Mouse (Mus musculus): ENCODE data around the gene Lacc1. TPM values are rescaled to one million over a fixed set of nuclear protein-coding genes. Genes with fewer than 3 reads are reported as not detected.
"Not testable (repeated sequence)": the region's sequence is repeated elsewhere in the genome, so short reads cannot be mapped to it uniquely, and the experiment has no call there.

The Lacc1 gene
- polyA plus RNA-seq, 1 experiment from 2014 or later: 3.4 TPM

DNA sequence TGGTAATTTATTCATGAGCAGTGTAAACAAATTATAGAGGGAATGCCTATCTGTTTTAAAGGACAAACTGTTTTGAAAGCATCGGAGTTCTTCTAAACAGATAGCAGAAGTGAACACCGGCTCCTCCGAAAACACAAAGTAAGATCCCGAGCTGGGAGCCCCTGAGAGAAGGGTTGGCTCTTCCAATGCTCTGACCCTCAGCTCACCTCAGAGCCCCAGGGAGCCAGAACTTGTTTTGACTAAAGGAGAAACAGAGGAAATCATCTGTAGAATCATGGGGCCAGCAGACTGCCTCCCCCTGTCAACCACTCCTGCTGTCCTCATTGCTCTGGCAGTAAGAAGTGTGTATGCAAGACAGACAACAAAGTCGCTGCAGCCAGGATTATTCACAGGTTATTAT is 31.1 kb downstream of the Lacc1 start:
- Histone ChIP-seq H3K9ac (ENCODE audit: low read depth, low read length) (no peak overlapping the region), H3K27me3 (ENCODE audit: control insufficient read depth, insufficient read depth, low read depth, low read length) (no peaks in the 10 kb centered on the region), H3K9me3 (replicated peaks; ENCODE audit: control insufficient read depth, low read length) (no peaks in the 10 kb centered on the region), H3K4me1 (ENCODE audit: control insufficient read depth, low read depth, low read length) (no peaks in the 10 kb centered on the region), H3K36me3 (ENCODE audit: control insufficient read depth, insufficient read depth) (no peaks in the 10 kb centered on the region), H3K27ac (ENCODE audit: low read length) (no peak overlapping the region), H3K4me3 (ENCODE audit: low read depth, low read length) (no peak overlapping the region), H3K4me2 (ENCODE audit: low read depth, low read length) (no peak overlapping the region)
- WGBS (ENCODE audit: insufficient replicate concordance): 78% methylated on average over 5 of the region's 5 CpGs
- no peak for ATAC-seq (ENCODE audit: low read depth)

DNA sequence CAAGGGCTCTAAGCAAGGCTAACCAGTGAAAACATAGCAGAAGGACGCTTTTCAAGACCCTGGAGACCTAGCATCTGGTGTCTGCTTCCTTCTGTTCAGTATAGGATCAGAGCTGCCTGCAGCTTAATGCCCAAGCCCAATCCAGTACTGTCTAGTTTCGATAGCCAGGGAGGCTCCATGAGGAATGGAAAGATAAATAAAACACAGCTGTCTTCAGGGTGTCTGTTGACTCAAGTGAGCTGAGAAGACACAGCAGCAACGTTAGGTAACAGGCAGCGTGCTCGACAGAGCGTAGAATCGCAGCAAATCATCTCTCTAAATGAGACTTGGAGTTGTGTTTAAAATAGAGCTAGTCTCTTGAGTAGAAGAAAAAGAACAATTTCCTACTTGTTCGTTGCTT is 32.0 kb downstream of the Lacc1 start:
- Histone ChIP-seq H3K4me1 (ENCODE audit: control insufficient read depth, low read depth, low read length) (no peaks in the 10 kb centered on the region), H3K4me3 (ENCODE audit: low read depth, low read length) (no peak overlapping the region), H3K4me2 (ENCODE audit: low read depth, low read length) (no peak overlapping the region), H3K9me3 (replicated peaks; ENCODE audit: control insufficient read depth, low read length) (no peaks in the 10 kb centered on the region), H3K27ac (ENCODE audit: low read length) (no peak overlapping the region), H3K27me3 (ENCODE audit: control insufficient read depth, insufficient read depth, low read depth, low read length) (no peaks in the 10 kb centered on the region), H3K36me3 (ENCODE audit: control insufficient read depth, insufficient read depth) (no peaks in the 10 kb centered on the region), H3K9ac (ENCODE audit: low read depth, low read length) (no peak overlapping the region)
- no peak for ATAC-seq (ENCODE audit: low read depth)
- 61% methylated on average over 8 of the region's 8 CpGs for WGBS (ENCODE audit: insufficient replicate concordance)

DNA sequence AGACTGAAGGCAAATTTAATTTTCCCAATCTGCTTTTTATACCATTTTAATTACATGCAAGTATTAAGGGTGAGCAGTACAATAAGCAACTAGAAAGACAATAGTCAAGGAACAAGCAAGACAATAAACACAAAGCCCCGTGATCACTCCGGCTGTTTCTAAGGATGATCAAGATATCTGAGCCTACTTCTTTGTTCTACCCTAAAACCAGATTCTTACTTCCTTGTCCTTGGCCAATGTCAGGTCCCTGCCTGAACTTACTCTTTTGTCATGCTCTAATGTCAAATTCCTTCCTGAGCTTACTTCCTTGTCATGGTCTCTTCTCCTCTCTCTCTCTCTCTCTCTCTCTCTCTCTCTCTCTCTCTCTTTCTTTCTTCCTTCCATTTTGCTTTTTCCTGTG is 46.4 kb downstream of the Lacc1 start:
- not testable (repeated sequence) for H3K36me3 ChIP-seq (ENCODE audit: control insufficient read depth, insufficient read depth); H3K9ac ChIP-seq (ENCODE audit: low read depth, low read length); H3K4me1 ChIP-seq (ENCODE audit: control insufficient read depth, low read depth, low read length); H3K4me3 ChIP-seq (ENCODE audit: low read depth, low read length); H3K4me2 ChIP-seq (ENCODE audit: low read depth, low read length); ATAC-seq (ENCODE audit: low read depth); H3K27me3 ChIP-seq (ENCODE audit: control insufficient read depth, insufficient read depth, low read depth, low read length); H3K27ac ChIP-seq (ENCODE audit: low read length); H3K9me3 ChIP-seq (replicated peaks; ENCODE audit: control insufficient read depth, low read length)
- WGBS (ENCODE audit: insufficient replicate concordance): 67% methylated on average over 2 of the region's 2 CpGs

DNA sequence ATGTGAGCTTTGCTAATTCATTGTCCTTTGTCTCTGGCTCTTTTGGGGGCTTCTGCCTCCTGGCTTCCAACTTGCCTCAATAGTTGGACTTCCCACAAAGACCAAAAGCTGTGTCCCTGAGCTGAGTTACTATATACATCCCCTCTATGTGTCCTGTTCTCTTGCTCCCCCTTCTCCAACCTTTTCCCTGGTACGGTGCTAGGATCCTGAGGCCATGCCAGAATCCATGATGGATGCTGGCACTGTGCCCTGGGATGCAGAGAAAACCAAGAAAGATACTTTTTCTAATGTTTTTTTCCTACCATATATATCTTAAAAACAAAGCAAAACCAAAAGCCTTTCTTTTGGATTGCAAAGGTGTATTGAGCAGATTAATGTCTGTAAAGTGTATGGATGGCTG is 54.9 kb downstream of the Lacc1 start:
- Histone ChIP-seq H3K4me2 (ENCODE audit: low read depth, low read length) (no peak overlapping the region), H3K9ac (ENCODE audit: low read depth, low read length) (no peak overlapping the region)
- no peak for ATAC-seq (ENCODE audit: low read depth)

DNA sequence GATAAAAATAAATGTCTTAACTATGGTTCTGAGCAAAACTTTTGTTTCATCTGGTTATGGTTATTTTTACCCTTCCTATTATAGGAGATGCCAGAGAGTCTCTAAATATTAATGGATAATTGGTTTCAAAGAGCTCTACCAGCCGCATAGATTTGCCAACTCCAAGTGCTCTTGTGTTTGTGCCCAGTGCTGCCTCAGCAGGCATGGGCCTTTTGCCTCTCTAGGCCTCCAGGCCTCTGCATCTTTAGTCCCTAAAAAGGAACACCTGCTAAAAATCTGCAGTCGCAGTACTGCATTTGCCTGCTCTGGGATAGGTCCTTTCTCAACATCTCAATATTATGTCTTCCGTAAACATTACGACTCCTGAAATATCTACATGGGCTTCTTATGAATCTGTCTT is 55.5 kb downstream of the Lacc1 start:
- Histone ChIP-seq H3K4me1 (ENCODE audit: control insufficient read depth, low read depth, low read length) (no peaks in the 10 kb centered on the region), H3K27me3 (ENCODE audit: control insufficient read depth, insufficient read depth, low read depth, low read length) (no peaks in the 10 kb centered on the region), H3K27ac (ENCODE audit: low read length) (no peak overlapping the region), H3K36me3 (ENCODE audit: control insufficient read depth, insufficient read depth) (no peaks in the 10 kb centered on the region), H3K9ac (ENCODE audit: low read depth, low read length) (no peak overlapping the region), H3K4me3 (ENCODE audit: low read depth, low read length) (no peak overlapping the region), H3K4me2 (ENCODE audit: low read depth, low read length) (no peak overlapping the region), H3K9me3 (replicated peaks; ENCODE audit: control insufficient read depth, low read length) (no peaks in the 10 kb centered on the region)
- no peak for ATAC-seq (ENCODE audit: low read depth)
- WGBS (ENCODE audit: insufficient replicate concordance): 76% methylated on average over 4 of the region's 4 CpGs

More for the DNA sequence above, 54.9 kb downstream of the Lacc1 start:
- no peak overlapping the region for H3K4me3 ChIP-seq (ENCODE audit: low read depth, low read length)
- H3K4me1 ChIP-seq (ENCODE audit: control insufficient read depth, low read depth, low read length): no peaks in the 10 kb centered on the region
- H3K27ac ChIP-seq (ENCODE audit: low read length): no peak overlapping the region
- H3K27me3 ChIP-seq (ENCODE audit: control insufficient read depth, insufficient read depth, low read depth, low read length): no peaks in the 10 kb centered on the region
- H3K9me3 ChIP-seq (replicated peaks; ENCODE audit: control insufficient read depth, low read length): no peaks in the 10 kb centered on the region
- H3K36me3 ChIP-seq (ENCODE audit: control insufficient read depth, insufficient read depth): no peaks in the 10 kb centered on the region
- WGBS (ENCODE audit: insufficient replicate concordance): 71% methylated on average over 1 of the region's 1 CpGs

DNA sequence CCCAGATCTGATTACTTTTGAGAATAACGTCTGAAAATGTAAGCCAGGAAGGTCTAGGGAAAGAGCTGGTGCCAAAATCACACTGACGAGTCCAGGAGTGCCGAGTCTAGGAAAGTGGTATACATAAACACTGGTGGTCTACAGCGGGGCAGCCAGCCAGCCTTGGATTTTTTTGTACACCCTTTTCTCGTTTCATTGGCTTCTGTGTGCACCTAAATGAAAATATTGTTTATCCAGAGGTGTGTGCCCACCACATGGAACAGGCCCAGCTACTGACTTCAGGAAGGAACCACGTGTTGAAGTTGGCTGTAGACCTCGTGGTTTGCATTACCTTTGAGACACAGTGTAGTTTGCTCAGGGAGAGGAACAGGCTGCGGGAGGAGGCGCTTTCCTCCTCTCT is 57.1 kb downstream of the Lacc1 start:
- Histone ChIP-seq H3K4me1 (ENCODE audit: control insufficient read depth, low read depth, low read length) (no peaks in the 10 kb centered on the region), H3K27ac (ENCODE audit: low read length) (no peak overlapping the region), H3K4me2 (ENCODE audit: low read depth, low read length) (no peak overlapping the region), H3K9me3 (replicated peaks; ENCODE audit: control insufficient read depth, low read length) (no peaks in the 10 kb centered on the region), H3K36me3 (ENCODE audit: control insufficient read depth, insufficient read depth) (no peaks in the 10 kb centered on the region), H3K9ac (ENCODE audit: low read depth, low read length) (no peak overlapping the region), H3K27me3 (ENCODE audit: control insufficient read depth, insufficient read depth, low read depth, low read length) (no peaks in the 10 kb centered on the region), H3K4me3 (ENCODE audit: low read depth, low read length) (no peak overlapping the region)
- no peak for ATAC-seq (ENCODE audit: low read depth)
- 52% methylated on average over 9 of the region's 9 CpGs for WGBS (ENCODE audit: insufficient replicate concordance)

Other genes with a start within 250 kb of the Lacc1 start
- gene Ccdc122, start 132 bp downstream of the Lacc1 start, polyA plus RNA-seq (2015; fragmentation: Nextera tagmentation; extraction: Ambion mirVana): 1.7 and 1.8 TPM in 2 replicates
- gene Enox1, start 119.9 kb upstream of the Lacc1 start, polyA plus RNA-seq (2015; fragmentation: Nextera tagmentation; extraction: Ambion mirVana): 0.13 and 0.25 TPM in 2 replicates